Mouse (Mus musculus) heart, embryonic 14.5 days (tissue): Measurements from ENCODE around the gene Mfrp. TPM values are rescaled to one million over a fixed set of nuclear protein-coding genes. Genes with fewer than 3 reads are reported as not detected.

ENCODE experiments used
- ATAC-seq: fragments of 200-750 bp; cut with Nextera tagmentation; 2 replicates; pipeline ENCODE4 v1.8.0; 2017; ENCODE audit warnings: low read depth, moderate TSS enrichment; ENCODE audit not compliant: insufficient number of reproducible peaks, insufficient read depth, low FRiP score
- H3K27ac ChIP-seq, 2 experiments: fragments of 200-500 bp in 1 of 2; fragments of 300-500 bp in 1 of 2; sonication (generic) in 1 of 2; replicated peaks in 1 of 2; 2 replicates each; pipeline ENCODE4 v1.5.1; 2012 to 2014; ENCODE audit warnings: low read depth in 2 of 2, low read length in 2 of 2, control low read depth in 1 of 2, mild to moderate bottlenecking in 1 of 2, mixed read lengths in 1 of 2; ENCODE audit not compliant: control insufficient read depth in 1 of 2, insufficient read depth in 1 of 2
- H3K27me3 ChIP-seq: fragments of 300-500 bp; sonication (generic); 2 replicates; pipeline ENCODE4 v1.6.1; 2014; ENCODE audit warnings: mild to moderate bottlenecking, low read length, control low read depth; ENCODE audit not compliant: control insufficient read depth, insufficient read depth
- H3K36me3 ChIP-seq: fragments of 300-500 bp; sonication (generic); 2 replicates; pipeline ENCODE4 v1.6.1; 2014; ENCODE audit warnings: mild to moderate bottlenecking, control low read depth, low read length, mixed read lengths; ENCODE audit not compliant: control insufficient read depth, insufficient read depth
- H3K4me1 ChIP-seq, 2 experiments: fragments of 200-500 bp in 1 of 2; fragments of 300-500 bp in 1 of 2; sonication (generic) in 1 of 2; 2 replicates each; pipeline ENCODE4 v1.6.1; 2012 to 2014; ENCODE audit warnings: low read length in 2 of 2, control low read depth in 1 of 2, mixed read lengths in 1 of 2; ENCODE audit not compliant: control insufficient read depth in 2 of 2, insufficient read depth in 2 of 2
- H3K4me2 ChIP-seq: fragments of 300-500 bp; sonication (generic); 2 replicates; pipeline ENCODE4 v1.6.1; 2014; ENCODE audit warnings: mild to moderate bottlenecking, low read length
- H3K4me3 ChIP-seq, 2 experiments: fragments of 200-500 bp in 1 of 2; fragments of 300-500 bp in 1 of 2; sonication (generic) in 1 of 2; 2 replicates each; pipeline ENCODE4 v1.5.1; 2012 to 2014; ENCODE audit warnings: low read length in 2 of 2, mild to moderate bottlenecking in 2 of 2, control low read depth in 1 of 2, low read depth in 1 of 2, moderate library complexity in 1 of 2; ENCODE audit not compliant: control insufficient read depth in 1 of 2, insufficient read depth in 1 of 2
- H3K9ac ChIP-seq: fragments of 300-500 bp; sonication (generic); 2 replicates; pipeline ENCODE4 v1.6.1; 2014; ENCODE audit warnings: mild to moderate bottlenecking, low read length
- H3K9me3 ChIP-seq: fragments of 300-500 bp; sonication (generic); 2 replicates; pipeline ENCODE4 v1.6.1; 2016; ENCODE audit warnings: low read length, control low read depth; ENCODE audit not compliant: control insufficient read depth
- WGBS: fragments of 180-500 bp; shearing (Covaris S2); extraction: QIAGEN DNeasy Blood & Tissue Kit; methylation state at CpG from one replicate; pipeline ENCODE4 v1.1.7; 2014; 5-methylcytosine and 5-hydroxymethylcytosine counted together
- polyA plus RNA-seq: library from polyadenylated mRNA; unstranded; fragments of >200 nt; fragmentation: Nextera tagmentation; extraction: Ambion mirVana; gene quantifications from 2 replicates; pipeline ENCODE4 v1.2.1, GENCODE M21; 2014

The Mfrp gene
- polyA plus RNA-seq, 1 experiment from 2014 or later, result not detected

DNA sequence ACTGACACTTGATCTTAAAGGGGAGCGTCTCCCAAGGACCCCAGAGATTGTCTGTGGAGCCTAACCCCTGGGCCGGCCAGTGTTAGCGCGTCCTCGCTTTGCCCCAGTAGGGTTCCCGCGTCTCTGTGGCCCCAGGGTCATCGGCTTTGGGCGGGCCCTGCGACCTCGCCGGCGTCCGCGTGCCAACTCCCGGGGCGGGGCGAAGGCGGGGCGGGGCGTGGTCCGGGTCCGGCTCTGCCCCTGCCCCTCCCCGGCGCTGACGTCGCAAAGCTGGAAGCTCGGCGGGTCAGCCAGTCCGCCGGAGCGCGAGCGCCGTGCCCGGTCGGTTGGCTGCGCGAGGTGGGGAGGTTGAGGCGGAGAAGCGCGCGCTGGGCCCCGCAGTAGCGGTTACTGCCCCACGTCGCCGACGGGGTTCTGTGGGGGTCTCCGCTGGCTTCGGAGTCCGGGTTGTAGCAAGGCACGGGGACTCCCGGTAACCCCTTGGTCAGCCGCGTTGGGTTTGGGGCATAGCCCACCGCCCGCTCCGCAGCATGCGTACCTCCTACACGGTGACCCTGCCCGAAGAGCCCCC, 16.8 kb upstream of the Mfrp start:
- under 1% methylated on average over 62 of the region's 62 CpGs for WGBS
- Histone ChIP-seq H3K9ac (peak overlapping the region; percentile 96), H3K4me1 (peaks cover 47 to 75% of the 10 kb centered on the region in 2 experiments), H3K27me3 (no peaks in the 10 kb centered on the region; the same call in 1 of the 2 replicates), H3K4me2 (peak overlapping the region; percentile 96), H3K9me3 (no peaks in the 10 kb centered on the region), H3K36me3 (peaks cover 8% of the 10 kb centered on the region), H3K27ac (peak overlapping the region; percentile 61 to 94), H3K4me3 (peak overlapping the region; percentile 72 to 75)
- peak; percentile 73 for ATAC-seq

GRCm38 (mm10) chr9:44085276-44085675, 16.3 kb upstream of the Mfrp start:
- Histone ChIP-seq H3K4me1 (peaks cover 46 to 75% of the 10 kb centered on the region in 2 experiments), H3K9ac (peak overlapping the region; percentile 96), H3K4me2 (peak overlapping the region; percentile 96), H3K4me3 (peak overlapping the region; percentile 72 to 75), H3K27ac (peak overlapping the region; percentile 61 to 94), H3K9me3 (no peaks in the 10 kb centered on the region), H3K36me3 (peaks cover 14% of the 10 kb centered on the region), H3K27me3 (no peaks in the 10 kb centered on the region; the same call in 1 of the 2 replicates)
- no peak for ATAC-seq
- WGBS, result 7% methylated on average over 10 of the region's 10 CpGs

- peaks cover 21% of the 10 kb centered on the region for H3K36me3 ChIP-seq
- H3K9me3 ChIP-seq, result no peaks in the 10 kb centered on the region
- ATAC-seq, result no peak
- WGBS, result 31% methylated on average over 15 of the region's 15 CpGs
- H3K4me3 ChIP-seq, result peak overlapping the region; percentile 72 to 75
- H3K4me2 ChIP-seq, result peak overlapping the region; percentile 96
- no peaks in the 10 kb centered on the region; the same call in 1 of the 2 replicates for H3K27me3 ChIP-seq
- peak overlapping the region; percentile 61 to 94 for H3K27ac ChIP-seq
- peak overlapping the region; percentile 96 for H3K9ac ChIP-seq
- H3K4me1 ChIP-seq, result peaks cover 42 to 67% of the 10 kb centered on the region in 2 experiments
These were observed 15.5 kb upstream of the Mfrp start for GRCm38 (mm10) chr9:44085741-44086665.

GRCm38 (mm10) chr9:44086960-44087359, 14.6 kb upstream of the Mfrp start:
- no peak for ATAC-seq
- Histone ChIP-seq H3K9me3 (no peaks in the 10 kb centered on the region), H3K4me1 (peaks cover 39 to 59% of the 10 kb centered on the region in 2 experiments), H3K4me3 (peak overlapping the region; percentile 31 to 75), H3K9ac (peak overlapping the region; percentile 96), H3K36me3 (peaks cover 30% of the 10 kb centered on the region), H3K4me2 (peak overlapping the region; percentile 96), H3K27ac (peak overlapping the region; percentile 86 to 94), H3K27me3 (no peaks in the 10 kb centered on the region; the same call in 1 of the 2 replicates)
- WGBS, result 32% methylated on average over 10 of the region's 10 CpGs

- H3K4me3 ChIP-seq, result peak overlapping the region; percentile 31 to 75
- H3K27me3 ChIP-seq, result no peaks in the 10 kb centered on the region; the same call in 1 of the 2 replicates
- no peaks in the 10 kb centered on the region for H3K9me3 ChIP-seq
- H3K4me2 ChIP-seq, result peak overlapping the region; percentile 96
- H3K36me3 ChIP-seq, result peaks cover 40% of the 10 kb centered on the region
- H3K4me1 ChIP-seq, result peaks cover 38 to 51% of the 10 kb centered on the region in 2 experiments
- WGBS, result 5% methylated on average over 15 of the region's 15 CpGs
- ATAC-seq, result peak; percentile 72
- peak overlapping the region; percentile 93 to 94 for H3K27ac ChIP-seq
- peak overlapping the region; percentile 96 for H3K9ac ChIP-seq
These were observed 13.6 kb upstream of the Mfrp start for GRCm38 (mm10) chr9:44087761-44088455.

DNA sequence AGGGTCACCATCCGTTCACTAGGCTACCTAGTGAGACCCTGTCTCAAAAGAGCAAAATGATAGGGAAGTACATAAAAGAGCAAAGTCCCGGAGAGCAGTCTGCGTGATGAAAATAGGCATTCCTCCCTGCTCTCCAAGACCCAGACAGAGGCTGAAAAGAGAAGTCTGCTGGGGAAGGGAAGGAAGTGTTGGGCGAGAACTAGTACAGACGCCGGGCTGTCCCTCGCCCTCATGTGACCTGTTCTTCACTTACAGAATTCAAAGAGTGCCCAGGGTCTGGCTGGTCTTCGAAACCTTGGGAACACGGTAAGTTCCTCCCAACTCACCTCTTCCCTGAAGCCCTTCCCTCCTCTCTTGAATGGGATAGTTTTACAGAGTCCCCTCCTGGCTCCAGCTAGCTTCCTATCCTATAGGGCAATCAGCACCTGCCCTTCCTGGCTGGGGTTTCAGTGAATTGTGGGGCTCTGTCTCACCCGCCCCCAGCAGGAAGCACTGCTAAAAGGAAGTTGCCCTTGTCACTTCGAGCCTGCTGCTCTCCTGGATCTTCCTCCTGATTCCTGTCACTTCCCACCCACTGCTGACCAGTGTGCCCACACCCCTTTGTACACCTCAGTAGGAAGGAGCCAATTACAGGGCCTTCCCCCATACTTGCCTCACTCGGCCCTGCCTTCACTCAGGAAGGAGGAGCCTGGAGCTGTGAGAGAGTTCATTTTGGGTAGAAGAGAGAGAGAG, 12.5 kb upstream of the Mfrp start:
- H3K9me3 ChIP-seq, result no peaks in the 10 kb centered on the region
- no peak for ATAC-seq
- WGBS, result 24% methylated on average over 12 of the region's 12 CpGs
- peak overlapping the region in 1 of 2 experiments; percentile 75; a peak in 1 of 4 replicates for H3K4me3 ChIP-seq
- H3K4me2 ChIP-seq, result peak overlapping the region; percentile 96
- H3K4me1 ChIP-seq, result peaks cover 37 to 42% of the 10 kb centered on the region in 2 experiments
- H3K27me3 ChIP-seq, result no peaks in the 10 kb centered on the region; the same call in 1 of the 2 replicates
- peak overlapping the region; percentile 96 for H3K9ac ChIP-seq
- H3K36me3 ChIP-seq, result peaks cover 51% of the 10 kb centered on the region
- H3K27ac ChIP-seq, result peak overlapping the region; percentile 93 to 94
